Mouse (Mus musculus) effector memory CD4-positive, alpha-beta T cell, adult 5 months (primary cell): ENCODE measurements around the gene Olfr684. TPM values are rescaled to one million over a fixed set of nuclear protein-coding genes. Genes with fewer than 3 reads are reported as not detected.

Source experiments
- polyA plus RNA-seq: library from polyadenylated mRNA; unstranded; fragments of 100-300 nt; shearing (Covaris generic); gene quantifications from one replicate; pipeline ENCODE4 v1.2.1, GENCODE M21; 2017

The Olfr684 gene
- polyA plus RNA-seq = not detected

DNA sequence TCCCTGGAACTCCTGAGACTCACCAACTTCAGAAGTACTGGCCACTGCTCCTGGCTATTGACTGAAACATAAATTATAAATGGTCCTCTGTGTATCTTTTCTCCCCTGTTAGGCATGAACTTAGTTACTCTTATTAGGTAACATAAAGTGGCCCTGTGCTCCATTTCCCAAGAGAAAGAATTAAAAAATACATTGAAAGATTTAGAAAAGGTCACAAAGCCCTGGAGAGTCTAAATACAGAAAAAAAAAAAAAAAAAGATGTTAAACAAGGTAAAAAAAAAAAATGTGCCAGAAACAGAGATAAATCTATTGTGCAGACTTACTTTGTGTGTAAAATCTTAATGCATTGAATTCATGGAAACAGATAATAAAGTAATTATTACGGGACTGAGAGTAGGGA lies at the start of gene Olfr684:
Gene Olfr684, minus strand, starts transcription at position 101 of the 400 bp plus-strand sequence.

GRCm38 (mm10) chr7:105207385-105207784 lies 43.9 kb upstream of the Olfr684 start, which contains the start of gene Olfr686:
Gene Olfr686 (minus strand): TSS chr7:105207485.

GRCm38 (mm10) chr7:105185912-105186311 lies 22.5 kb upstream of the Olfr684 start, which contains the start of gene Olfr685:
Gene Olfr685 (minus strand): TSS chr7:105186012.

DNA sequence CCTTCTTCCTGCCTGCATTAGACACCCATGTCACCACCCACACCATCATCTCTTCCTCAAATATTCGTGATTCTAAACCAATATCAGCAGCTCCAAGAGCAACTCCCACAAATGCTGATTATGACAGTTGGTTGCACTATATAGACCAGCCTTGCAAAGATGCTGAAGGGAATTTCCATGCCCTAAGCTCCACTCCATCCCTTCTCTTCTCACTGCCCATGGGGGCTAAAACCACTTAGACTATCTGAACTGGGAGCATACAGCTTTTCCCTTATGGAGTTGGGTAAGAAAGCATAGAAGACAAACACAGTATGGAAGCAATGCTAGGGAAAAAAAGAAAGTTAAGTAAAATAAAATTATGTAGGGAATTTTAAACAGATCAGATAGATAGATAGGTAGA lies 16.5 kb downstream of the Olfr684 start, which contains the start of gene Olfr683:
Gene Olfr683, minus strand, starts transcription at position 101 of the 400 bp plus-strand sequence.

DNA sequence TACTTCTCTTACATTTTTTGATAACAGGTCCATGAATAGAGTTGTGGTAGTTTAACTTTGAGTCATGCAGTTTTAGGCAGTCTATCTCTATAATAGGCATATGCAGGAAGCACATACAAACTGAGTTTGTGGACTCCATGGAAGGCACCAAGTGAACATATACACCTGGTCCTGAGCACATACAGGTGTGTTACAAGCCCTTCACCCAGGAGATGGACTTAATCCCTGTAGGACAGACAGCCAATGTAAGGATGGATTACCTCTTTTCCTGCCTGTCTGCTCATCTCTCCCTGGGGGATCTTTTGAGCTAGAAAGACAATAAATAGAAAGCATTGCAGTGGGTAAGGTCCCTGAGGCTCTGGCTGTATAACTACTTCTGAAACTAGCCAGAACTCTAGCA lies 46.9 kb downstream of the Olfr684 start, which contains the start of gene Olfr681:
Gene Olfr681, plus strand, starts transcription at position 301 of the 400 bp plus-strand sequence.

Other genes starting within 250 kb of the Olfr684 start
- not detected for gene Olfr667, start 242.2 kb downstream of the Olfr684 start, polyA plus RNA-seq
- gene Olfr668, start 235.6 kb downstream of the Olfr684 start, polyA plus RNA-seq = not detected
- gene Olfr669, start 229.4 kb downstream of the Olfr684 start, polyA plus RNA-seq = 0.16 TPM
- 0.12 TPM for gene Olfr670, start 201.0 kb downstream of the Olfr684 start, polyA plus RNA-seq
- 0.26 TPM for gene Olfr671, start 184.5 kb downstream of the Olfr684 start, polyA plus RNA-seq
- not detected for gene Olfr672, start 161.6 kb downstream of the Olfr684 start, polyA plus RNA-seq
- gene Olfr675, start 135.2 kb downstream of the Olfr684 start, polyA plus RNA-seq = not detected
- not detected for gene Olfr676, start 131.0 kb downstream of the Olfr684 start, polyA plus RNA-seq
- gene Olfr677, start 112.3 kb downstream of the Olfr684 start, polyA plus RNA-seq = not detected
- not detected for gene Olfr678, start 99.2 kb downstream of the Olfr684 start, polyA plus RNA-seq
- gene Olfr679, start 82.4 kb downstream of the Olfr684 start, polyA plus RNA-seq = not detected
- gene Olfr680-ps1, start 70.8 kb downstream of the Olfr684 start, polyA plus RNA-seq = not detected
- not detected for gene Olfr681, start 46.8 kb downstream of the Olfr684 start, polyA plus RNA-seq
- not detected for gene Olfr683, start 16.6 kb downstream of the Olfr684 start, polyA plus RNA-seq
- not detected for gene Olfr685, start 22.4 kb upstream of the Olfr684 start, polyA plus RNA-seq
- not detected for gene Olfr686, start 43.8 kb upstream of the Olfr684 start, polyA plus RNA-seq
- not detected for gene Olfr688, start 124.4 kb upstream of the Olfr684 start, polyA plus RNA-seq
- gene Olfr689, start 147.5 kb upstream of the Olfr684 start, polyA plus RNA-seq = 0.10 TPM
- not detected for gene Olfr690, start 170.5 kb upstream of the Olfr684 start, polyA plus RNA-seq
- not detected for gene Olfr691, start 178.6 kb upstream of the Olfr684 start, polyA plus RNA-seq
- not detected for gene Olfr692, start 204.6 kb upstream of the Olfr684 start, polyA plus RNA-seq
- gene Gm5901, start 211.4 kb upstream of the Olfr684 start, polyA plus RNA-seq = not detected
- 46.2 TPM for gene Fam160a2, start 236.4 kb upstream of the Olfr684 start, polyA plus RNA-seq
- gene Cnga4, start 240.9 kb upstream of the Olfr684 start, polyA plus RNA-seq = not detected